Mouse (Mus musculus): ENCODE results near the gene Cacna1c. TPM values are rescaled to one million over a fixed set of nuclear protein-coding genes. Genes with fewer than 3 reads are reported as not detected.
"Not testable (repeated sequence)": the region's sequence is repeated elsewhere in the genome, so short reads cannot be mapped to it uniquely, and the experiment has no call there.

Cacna1c gene
- polyA plus RNA-seq, 1 experiment from 2014 or later = 3.6 TPM

DNA sequence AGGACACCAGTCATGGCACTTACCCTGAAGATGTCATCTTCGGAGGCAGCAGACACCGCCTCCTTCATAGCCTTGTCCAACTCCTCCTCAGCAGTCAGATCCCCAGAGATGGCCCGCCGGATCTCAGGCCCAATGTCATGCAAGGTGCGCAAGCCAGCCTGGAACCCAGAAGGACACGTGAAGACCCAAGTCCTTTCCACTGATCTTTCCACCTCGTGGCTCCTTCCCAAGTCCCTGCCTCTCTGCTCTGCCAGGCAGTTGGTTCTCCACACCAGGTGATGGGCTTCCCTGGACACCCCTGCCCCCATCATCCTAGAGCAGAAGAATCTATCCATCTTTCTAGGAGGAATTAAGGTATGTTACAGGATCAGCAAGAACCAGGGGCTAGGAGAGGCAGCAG, 592.4 kb downstream of the Cacna1c start:
- no peak for ATAC-seq
- H3K36me3 ChIP-seq (ENCODE audit: poor library complexity, severe bottlenecking) = peaks cover 17% of the 10 kb centered on the region

DNA sequence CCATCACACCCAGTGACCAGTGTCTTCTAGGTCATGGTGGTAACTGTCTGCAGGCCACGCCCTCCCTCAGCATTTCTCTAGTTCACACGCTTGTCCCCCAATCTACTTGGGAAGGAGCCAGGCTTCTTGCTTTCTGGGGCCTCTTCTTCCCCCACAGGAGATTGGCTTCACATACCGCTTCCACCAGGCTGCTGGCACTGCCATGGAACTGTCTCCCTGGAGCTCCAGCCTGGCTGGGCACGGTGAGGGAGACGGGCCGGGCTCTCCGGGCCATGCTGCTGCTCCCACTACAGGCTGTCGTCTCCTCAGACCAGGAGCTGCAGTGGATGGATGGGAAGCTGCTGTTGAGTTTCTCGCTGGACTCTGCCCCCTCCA, 600.5 kb downstream of the Cacna1c start:
- Histone ChIP-seq H3K9ac (no peak overlapping the region), H3K4me2 (no peak overlapping the region), H3K9me3 (replicated peaks) (no peaks in the 10 kb centered on the region), H3K27ac (no peak overlapping the region), H3K4me1 (peaks cover 26% of the 10 kb centered on the region), H3K27me3 (peaks cover 25% of the 10 kb centered on the region), H3K4me3 (no peak overlapping the region), H3K36me3 (ENCODE audit: poor library complexity, severe bottlenecking) (peaks cover 10% of the 10 kb centered on the region; the same call in 1 of the 2 replicates)
- no peak for ATAC-seq
- WGBS = 64% methylated on average over 9 of the region's 9 CpGs

More for the DNA sequence above, 592.4 kb downstream of the Cacna1c start:
- no peak overlapping the region for H3K27ac ChIP-seq
- H3K9ac ChIP-seq = no peak overlapping the region
- no peaks in the 10 kb centered on the region for H3K9me3 ChIP-seq (replicated peaks)
- no peaks in the 10 kb centered on the region for H3K4me1 ChIP-seq
- no peak overlapping the region for H3K4me2 ChIP-seq
- no peak overlapping the region for H3K4me3 ChIP-seq
- 93% methylated on average over 7 of the region's 7 CpGs for WGBS
- no peaks in the 10 kb centered on the region for H3K27me3 ChIP-seq

DNA sequence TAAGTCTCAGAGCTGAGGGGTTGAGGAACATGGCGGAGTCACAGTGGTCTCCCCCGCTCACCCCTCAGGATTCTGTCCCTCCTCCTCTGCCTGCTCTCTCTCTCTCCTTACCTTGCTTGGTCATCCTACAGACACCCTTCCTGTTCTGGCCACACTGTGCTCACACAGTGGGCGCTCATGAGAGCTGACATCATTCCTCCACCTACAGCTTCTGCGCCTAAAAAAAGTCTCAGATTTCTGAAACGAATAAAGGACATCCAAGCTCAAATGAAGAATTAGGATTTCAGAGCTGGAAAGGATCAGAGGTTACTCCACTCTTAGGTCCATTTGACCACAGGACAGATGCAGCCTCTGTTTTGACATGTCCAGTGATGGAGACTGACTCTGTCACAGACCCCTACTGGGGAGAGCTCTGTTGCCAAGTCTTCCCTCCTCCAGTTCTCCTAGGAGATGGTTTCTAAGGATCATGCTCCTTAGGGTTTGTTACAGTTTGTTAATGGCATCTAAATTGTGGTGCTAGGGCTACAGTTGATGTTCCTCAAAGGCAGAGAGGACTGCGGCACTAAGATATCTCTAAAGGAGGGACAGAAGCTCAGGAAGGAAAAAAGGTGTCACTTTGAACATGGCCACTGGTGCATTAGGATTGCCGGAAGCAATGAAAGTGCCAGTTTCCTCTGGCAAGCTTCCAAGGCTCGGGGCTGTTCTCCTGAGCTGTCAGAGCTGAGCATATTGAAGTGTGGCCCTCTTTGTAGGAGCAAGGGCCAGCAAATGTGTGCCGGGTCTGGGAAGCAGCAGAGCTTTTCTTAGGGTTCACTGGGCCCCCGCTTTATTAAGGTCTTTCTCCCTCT, 601.2 kb downstream of the Cacna1c start:
- Histone ChIP-seq H3K4me3 (no peak overlapping the region), H3K27me3 (peaks cover 25% of the 10 kb centered on the region), H3K4me2 (no peak overlapping the region), H3K9ac (no peak overlapping the region), H3K27ac (no peak overlapping the region), H3K9me3 (replicated peaks) (no peaks in the 10 kb centered on the region), H3K36me3 (ENCODE audit: poor library complexity, severe bottlenecking) (peaks cover 10% of the 10 kb centered on the region; the same call in 1 of the 2 replicates), H3K4me1 (peaks cover 26% of the 10 kb centered on the region)
- 75% methylated on average over 10 of the region's 10 CpGs for WGBS
- no peak for ATAC-seq

- Histone ChIP-seq H3K9ac (peak overlapping the region; percentile 59), H3K4me1 (peaks cover 26% of the 10 kb centered on the region), H3K36me3 (ENCODE audit: poor library complexity, severe bottlenecking) (peaks cover 10% of the 10 kb centered on the region; the same call in 1 of the 2 replicates), H3K9me3 (replicated peaks) (no peaks in the 10 kb centered on the region), H3K27me3 (peaks cover 25% of the 10 kb centered on the region), H3K27ac (no peak overlapping the region), H3K4me3 (peak overlapping the region; percentile 43), H3K4me2 (peak overlapping the region; percentile 79)
- ATAC-seq = 0 out of 2 replicates have a peak, but pooled peaks have one; percentile 17
- 37% methylated on average over 10 of the region's 10 CpGs for WGBS
Observed at GRCm38 (mm10) chr6:118594070-118594469, 602.1 kb downstream of the Cacna1c start.

DNA sequence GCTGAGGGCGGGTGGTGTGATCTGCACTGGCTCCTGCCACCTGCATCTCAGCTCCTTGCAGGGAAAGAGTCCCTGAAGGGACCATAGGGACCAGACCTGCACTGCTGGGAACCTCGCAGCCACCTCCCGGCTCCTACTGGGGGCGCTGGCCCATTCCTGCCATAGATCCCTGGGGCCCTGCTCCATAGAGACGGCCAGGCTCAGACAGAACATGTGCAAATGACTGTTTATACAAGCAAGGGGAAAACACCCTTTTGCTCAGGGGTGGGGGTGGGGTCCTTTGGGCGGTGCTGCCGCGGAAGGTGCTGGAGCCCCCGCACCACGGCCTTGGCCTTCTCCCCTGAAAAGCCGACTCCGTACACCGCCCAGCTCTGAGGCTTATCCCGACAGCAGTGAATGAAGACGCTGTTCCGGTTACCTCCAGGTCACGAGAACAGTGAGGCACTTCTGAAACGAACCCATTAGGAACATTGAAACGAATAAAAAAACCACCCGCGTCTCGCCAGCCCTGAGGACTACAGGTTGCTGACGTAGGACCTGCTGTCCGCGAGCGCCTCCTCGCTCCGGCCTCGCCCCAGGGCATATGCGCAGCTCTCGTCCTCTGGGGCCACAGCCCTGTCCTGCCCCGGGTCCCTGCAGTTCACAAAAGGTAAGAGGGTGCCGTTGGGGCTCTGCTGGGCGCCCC, 602.7 kb downstream of the Cacna1c start:
- Histone ChIP-seq H3K27ac (no peak overlapping the region), H3K27me3 (peaks cover 25% of the 10 kb centered on the region), H3K4me1 (peaks cover 26% of the 10 kb centered on the region), H3K9ac (peak overlapping the region; percentile 59), H3K4me2 (peak overlapping the region; percentile 79), H3K9me3 (replicated peaks) (no peaks in the 10 kb centered on the region), H3K4me3 (peak overlapping the region; percentile 43), H3K36me3 (ENCODE audit: poor library complexity, severe bottlenecking) (peaks cover 9% of the 10 kb centered on the region; the same call in 1 of the 2 replicates)
- 1% methylated on average over 34 of the region's 34 CpGs for WGBS
- peak; percentile 64; the same call in 1 of the 2 replicates for ATAC-seq

DNA sequence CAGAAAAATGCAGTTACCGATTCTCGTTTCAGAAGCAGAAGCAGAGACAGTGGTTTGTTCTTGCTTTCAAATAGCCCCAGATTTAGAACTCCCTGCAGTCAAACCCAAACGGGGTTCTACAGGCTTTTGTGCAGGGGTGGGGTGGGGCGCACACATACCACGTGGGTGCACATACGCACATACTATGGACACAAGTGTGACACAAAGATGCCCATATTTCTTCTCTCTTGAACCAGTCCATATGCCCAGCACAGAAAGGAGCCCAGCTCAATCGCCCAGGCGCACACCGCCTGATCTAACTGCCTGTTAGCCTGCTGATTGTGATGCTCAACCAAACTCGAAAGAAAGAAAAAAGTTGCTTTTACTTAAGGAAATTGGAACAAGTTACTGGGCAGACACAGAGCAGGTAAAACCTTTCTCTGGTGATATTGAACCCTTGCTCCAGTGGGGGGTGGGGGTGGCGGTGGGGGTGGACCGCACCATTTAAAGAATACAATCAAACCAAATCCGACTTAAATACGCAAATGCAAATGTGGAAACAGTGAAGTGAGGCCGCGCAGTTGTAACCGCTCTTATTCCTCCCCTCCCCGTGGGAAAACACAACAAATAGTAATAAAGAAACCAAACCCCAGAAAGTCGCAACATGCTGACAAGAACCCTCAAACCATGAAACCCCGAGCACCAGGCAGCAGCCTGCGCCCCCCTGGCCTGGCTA, 603.4 kb downstream of the Cacna1c start:
- Histone ChIP-seq H3K27me3 (peaks cover 25% of the 10 kb centered on the region), H3K4me2 (peak overlapping the region; percentile 79), H3K36me3 (ENCODE audit: poor library complexity, severe bottlenecking) (peaks cover 6% of the 10 kb centered on the region; the same call in 1 of the 2 replicates), H3K4me3 (peak overlapping the region; percentile 43), H3K4me1 (peaks cover 26% of the 10 kb centered on the region), H3K27ac (no peak overlapping the region), H3K9me3 (replicated peaks) (no peaks in the 10 kb centered on the region), H3K9ac (peak overlapping the region; percentile 59)
- WGBS = 13% methylated on average over 21 of the region's 21 CpGs
- no peak; the same call in 1 of the 2 replicates for ATAC-seq

- H3K27me3 ChIP-seq; H3K27ac ChIP-seq; H3K4me1 ChIP-seq; H3K36me3 ChIP-seq (ENCODE audit: poor library complexity, severe bottlenecking); H3K9me3 ChIP-seq (replicated peaks); H3K4me2 ChIP-seq; ATAC-seq; H3K4me3 ChIP-seq; H3K9ac ChIP-seq: not testable (repeated sequence)
- WGBS = 84% methylated on average over 4 of the region's 4 CpGs
Observed at GRCm38 (mm10) chr6:118578741-118579140, 617.5 kb downstream of the Cacna1c start.

DNA sequence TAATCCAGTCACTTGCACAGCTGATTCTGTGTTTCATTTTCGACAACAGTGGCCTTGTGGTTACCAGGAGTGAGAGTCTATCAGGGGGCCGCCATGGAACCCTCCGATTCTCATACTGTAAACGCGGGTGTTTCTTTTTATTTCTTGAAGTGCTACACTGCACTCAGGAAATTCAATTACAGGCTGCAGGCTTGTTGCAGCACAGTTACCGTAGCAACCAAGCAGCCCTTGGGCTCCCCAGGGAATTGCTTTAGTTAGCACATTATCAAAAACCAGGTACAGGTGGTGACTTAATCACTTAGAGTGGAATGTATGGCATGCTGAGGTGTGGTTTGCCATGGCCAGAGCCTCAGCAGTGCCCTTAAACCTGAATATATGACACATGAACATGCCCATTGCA, 621.9 kb downstream of the Cacna1c start:
- Histone ChIP-seq H3K9ac (no peak overlapping the region), H3K27ac (no peak overlapping the region), H3K36me3 (ENCODE audit: poor library complexity, severe bottlenecking) (no peaks in the 10 kb centered on the region), H3K4me2 (no peak overlapping the region), H3K4me1 (no peaks in the 10 kb centered on the region), H3K27me3 (no peaks in the 10 kb centered on the region), H3K4me3 (no peak overlapping the region), H3K9me3 (replicated peaks) (no peaks in the 10 kb centered on the region)
- whole genome bisulfite sequencing = 75% methylated on average over 6 of the region's 6 CpGs
- ATAC-seq = no peak

DNA sequence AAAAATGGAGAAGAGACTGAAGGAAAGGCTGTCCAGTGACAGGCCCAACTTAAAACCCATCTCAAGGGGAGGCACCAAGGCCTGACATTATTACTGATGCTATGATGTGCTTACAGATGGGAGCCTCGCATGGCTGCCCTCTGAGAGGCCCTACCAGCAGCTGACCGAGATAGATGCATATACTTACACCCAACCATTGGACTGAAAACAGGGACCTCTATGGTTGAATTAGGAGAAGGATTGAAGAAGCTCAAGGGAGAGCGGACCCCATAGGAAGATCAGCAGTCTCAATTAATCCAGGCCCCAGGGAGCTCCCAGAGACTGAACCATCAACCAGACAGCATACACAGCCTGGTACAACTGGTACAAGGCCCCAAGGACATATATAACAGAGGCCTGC, 628.4 kb downstream of the Cacna1c start:
- Histone ChIP-seq H3K4me1 (peaks cover 13% of the 10 kb centered on the region), H3K4me2 (no peak overlapping the region), H3K4me3 (no peak overlapping the region), H3K27ac (no peak overlapping the region), H3K36me3 (ENCODE audit: poor library complexity, severe bottlenecking) (no peaks in the 10 kb centered on the region), H3K27me3 (no peaks in the 10 kb centered on the region), H3K9ac (no peak overlapping the region), H3K9me3 (replicated peaks) (no peaks in the 10 kb centered on the region)
- 96% methylated on average over 3 of the region's 3 CpGs for WGBS
- ATAC-seq = no peak

- Histone ChIP-seq H3K36me3 (ENCODE audit: poor library complexity, severe bottlenecking) (peaks cover 22% of the 10 kb centered on the region), H3K9me3 (replicated peaks) (no peaks in the 10 kb centered on the region)
- peak; percentile 98 for ATAC-seq
Observed at GRCm38 (mm10) chr6:118561745-118562609, 634.2 kb downstream of the Cacna1c start, which contains the start of gene Ankrd26. Ankrd26 (minus strand) TSS chr6:118562226.

DNA sequence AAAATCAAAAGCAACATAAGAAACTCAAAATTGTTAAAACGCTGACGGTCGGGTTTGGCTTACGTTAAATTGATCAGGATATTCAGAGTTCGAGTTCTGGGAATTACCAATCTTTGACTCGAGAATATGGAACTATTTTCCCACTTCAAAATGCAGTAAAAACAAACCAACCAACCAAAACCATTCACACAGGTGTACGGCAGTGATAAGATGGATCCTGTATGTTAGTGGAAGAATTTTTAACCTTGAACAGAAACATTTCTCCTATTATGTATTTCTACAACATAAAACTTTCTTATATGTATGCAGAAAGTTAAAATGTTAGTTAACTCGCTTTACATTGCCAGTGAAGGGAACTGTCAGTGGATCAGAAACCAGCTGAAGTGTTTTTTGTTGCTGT, 635.0 kb downstream of the Cacna1c start:
- Histone ChIP-seq H3K27me3 (no peaks in the 10 kb centered on the region), H3K9ac (peak overlapping the region; percentile 87), H3K27ac (no peak overlapping the region), H3K4me1 (peaks cover 44% of the 10 kb centered on the region), H3K4me3 (peak overlapping the region; percentile 74), H3K4me2 (peak overlapping the region; percentile 93), H3K36me3 (ENCODE audit: poor library complexity, severe bottlenecking) (peaks cover 27% of the 10 kb centered on the region), H3K9me3 (replicated peaks) (no peaks in the 10 kb centered on the region)
- no peak for ATAC-seq
- WGBS = 85% methylated on average over 8 of the region's 8 CpGs

More at GRCm38 (mm10) chr6:118561745-118562609, 634.2 kb downstream of the Cacna1c start, which contains the start of gene Ankrd26:
- Histone ChIP-seq H3K4me3 (peak within 1 kb of the TSS; percentile 74), H3K4me1 (peaks cover 44% of the 10 kb centered on the region), H3K9ac (peak within 1 kb of the TSS; percentile 87), H3K4me2 (peak within 1 kb of the TSS; percentile 93), H3K27ac (peak within 1 kb of the TSS; percentile 73), H3K27me3 (no peaks in the 10 kb centered on the region)
- 6% methylated on average over 54 of the region's 54 CpGs for WGBS

Data from forebrain, embryonic 13.5 days (tissue).